Mouse (Mus musculus) R1 (cell line): Measurements from ENCODE around the gene Panx3.

Experiments
- DNase-seq: peaks from one replicate; pipeline ENCODE4 v3.0.0-alpha.2; 2018; ENCODE audit warnings: low read depth, low spot score

The Panx3 gene

GRCm38 (mm10) chr9:37669115-37669514, at the start of gene Panx3:
Gene Panx3 (minus strand): TSS chr9:37669235.
- no peak for DNase-seq

GRCm38 (mm10) chr9:37716150-37716549, 47.1 kb upstream of the Panx3 start, which contains the start of gene Olfr160:
Gene Olfr160 (minus strand): TSS chr9:37716250.
- no peak for DNase-seq

- peak; percentile 45 for DNase-seq
Measured at GRCm38 (mm10) chr9:37689970-37690686, 21.1 kb upstream of the Panx3 start.

GRCm38 (mm10) chr9:37687941-37688303, 18.9 kb upstream of the Panx3 start:
- peak; percentile 58 for DNase-seq

- no peak for DNase-seq
Measured at GRCm38 (mm10) chr9:37687288-37687940, 18.4 kb upstream of the Panx3 start.

- no peak for DNase-seq
Measured at GRCm38 (mm10) chr9:37681123-37681522, 12.1 kb upstream of the Panx3 start.

GRCm38 (mm10) chr9:37675287-37675686, 6.3 kb upstream of the Panx3 start:
- DNase-seq, result no peak

- no peak for DNase-seq
Measured at GRCm38 (mm10) chr9:37670261-37670660, 1.2 kb upstream of the Panx3 start.

GRCm38 (mm10) chr9:37669678-37670077, 643 bp upstream of the Panx3 start:
- DNase-seq, result no peak

- DNase-seq, result no peak
Measured at GRCm38 (mm10) chr9:37666045-37666444, 3.0 kb downstream of the Panx3 start.

GRCm38 (mm10) chr9:37664604-37665003, 4.4 kb downstream of the Panx3 start:
- DNase-seq, result no peak

- DNase-seq, result no peak
Measured at GRCm38 (mm10) chr9:37663210-37663609, 5.8 kb downstream of the Panx3 start.

- DNase-seq, result no peak
Measured at GRCm38 (mm10) chr9:37659413-37659812, 9.6 kb downstream of the Panx3 start.

- DNase-seq, result peak; percentile 99
Measured at GRCm38 (mm10) chr9:37656931-37657481, 12.0 kb downstream of the Panx3 start, which contains the start of gene Tbrg1. Gene Tbrg1 (minus strand): TSS chr9:37657312.

GRCm38 (mm10) chr9:37656439-37656881, 12.6 kb downstream of the Panx3 start:
- DNase-seq, result no peak

- no peak for DNase-seq
Measured at GRCm38 (mm10) chr9:37655961-37656360, 13.1 kb downstream of the Panx3 start.

GRCm38 (mm10) chr9:37653836-37654235, 15.2 kb downstream of the Panx3 start:
- no peak for DNase-seq

GRCm38 (mm10) chr9:37650639-37651038, 18.4 kb downstream of the Panx3 start:
- DNase-seq, result no peak

- no peak for DNase-seq
Measured at GRCm38 (mm10) chr9:37646246-37646645, 22.8 kb downstream of the Panx3 start.

- no peak for DNase-seq
Measured at GRCm38 (mm10) chr9:37638721-37639120, 30.3 kb downstream of the Panx3 start.

- DNase-seq, result no peak
Measured at GRCm38 (mm10) chr9:37636800-37637542, 32.1 kb downstream of the Panx3 start.

GRCm38 (mm10) chr9:37636335-37636734, 32.7 kb downstream of the Panx3 start:
- DNase-seq, result peak; percentile 68
